Mouse (Mus musculus): ENCODE measurements around the gene Pold2. TPM values are rescaled to one million over a fixed set of nuclear protein-coding genes. Genes with fewer than 3 reads are reported as not detected.
A peak's percentile ranks its signal among the peaks of the same experiment; 100 is the strongest.
"Not testable (repeated sequence)": the region's sequence is repeated elsewhere in the genome, so short reads cannot be mapped to it uniquely, and the experiment has no call there.

The Pold2 gene
- polyA plus RNA-seq, 1 experiment from 2014 or later, result 138 TPM

- ATAC-seq (ENCODE audit: insufficient number of reproducible peaks, insufficient read depth, low FRiP score, low TSS enrichment, low read depth), result no peak
- 20% methylated on average over 10 of the region's 10 CpGs for whole genome bisulfite sequencing
- Histone ChIP-seq H3K4me3 (no peak overlapping the region), H3K27ac (no peak overlapping the region), H3K4me2 (peak overlapping the region; percentile 28), H3K9me3 (no peaks in the 10 kb centered on the region), H3K36me3 (no peaks in the 10 kb centered on the region), H3K9ac (no peak overlapping the region), H3K27me3 (peaks cover 17% of the 10 kb centered on the region), H3K4me1 (peaks cover 41% of the 10 kb centered on the region)
Observed at GRCm38 (mm10) chr11:5897839-5898238, 19.7 kb upstream of the Pold2 start.

GRCm38 (mm10) chr11:5897230-5897629 is 19.1 kb upstream of the Pold2 start:
- WGBS, result 13% methylated on average over 16 of the region's 16 CpGs
- H3K4me1 ChIP-seq, result peaks cover 41% of the 10 kb centered on the region
- no peak overlapping the region for H3K9ac ChIP-seq
- no peak for ATAC-seq (ENCODE audit: insufficient number of reproducible peaks, insufficient read depth, low FRiP score, low TSS enrichment, low read depth)
- H3K4me3 ChIP-seq, result no peak overlapping the region
- H3K9me3 ChIP-seq, result no peaks in the 10 kb centered on the region
- peaks cover 17% of the 10 kb centered on the region for H3K27me3 ChIP-seq
- H3K4me2 ChIP-seq, result peak overlapping the region; percentile 28; the same call in 1 of the 2 replicates
- H3K27ac ChIP-seq, result no peak overlapping the region
- H3K36me3 ChIP-seq, result no peaks in the 10 kb centered on the region

GRCm38 (mm10) chr11:5893807-5894206 is 15.7 kb upstream of the Pold2 start:
- Histone ChIP-seq H3K9ac (no peak overlapping the region), H3K36me3 (no peaks in the 10 kb centered on the region), H3K27ac (no peak overlapping the region), H3K4me1 (peaks cover 43% of the 10 kb centered on the region), H3K4me2 (no peak overlapping the region), H3K9me3 (no peaks in the 10 kb centered on the region), H3K4me3 (no peak overlapping the region), H3K27me3 (peaks cover 17% of the 10 kb centered on the region)
- ATAC-seq (ENCODE audit: insufficient number of reproducible peaks, insufficient read depth, low FRiP score, low TSS enrichment, low read depth), result no peak
- WGBS, result 62% methylated on average over 6 of the region's 6 CpGs

- no peak overlapping the region for H3K27ac ChIP-seq
- no peaks in the 10 kb centered on the region for H3K9me3 ChIP-seq
- H3K27me3 ChIP-seq, result peaks cover 11% of the 10 kb centered on the region
- no peaks in the 10 kb centered on the region for H3K36me3 ChIP-seq
- peaks cover 38% of the 10 kb centered on the region for H3K4me1 ChIP-seq
- ATAC-seq (ENCODE audit: insufficient number of reproducible peaks, insufficient read depth, low FRiP score, low TSS enrichment, low read depth), result no peak
- H3K4me2 ChIP-seq, result no peak overlapping the region
- H3K9ac ChIP-seq, result peak overlapping the region; percentile 40; the same call in 1 of the 2 replicates
- no peak overlapping the region for H3K4me3 ChIP-seq
- WGBS, result 34% methylated on average over 4 of the region's 4 CpGs
Observed at GRCm38 (mm10) chr11:5892810-5893368, 14.8 kb upstream of the Pold2 start.

- Histone ChIP-seq H3K27ac (no peak overlapping the region), H3K4me3 (no peak overlapping the region), H3K36me3 (no peaks in the 10 kb centered on the region), H3K9ac (peak overlapping the region; percentile 40; the same call in 1 of the 2 replicates), H3K4me2 (no peak overlapping the region), H3K27me3 (peaks cover 6% of the 10 kb centered on the region), H3K4me1 (peaks cover 31% of the 10 kb centered on the region), H3K9me3 (no peaks in the 10 kb centered on the region)
- no peak for ATAC-seq (ENCODE audit: insufficient number of reproducible peaks, insufficient read depth, low FRiP score, low TSS enrichment, low read depth)
- WGBS, result 53% methylated on average over 8 of the region's 8 CpGs
Observed at GRCm38 (mm10) chr11:5892151-5892591, 14.1 kb upstream of the Pold2 start.

- not testable (repeated sequence) for ATAC-seq (ENCODE audit: insufficient number of reproducible peaks, insufficient read depth, low FRiP score, low TSS enrichment, low read depth); H3K9ac ChIP-seq; H3K4me3 ChIP-seq; H3K27me3 ChIP-seq; H3K4me2 ChIP-seq; H3K9me3 ChIP-seq; H3K36me3 ChIP-seq
- WGBS, result 43% methylated on average over 5 of the region's 5 CpGs
- Histone ChIP-seq H3K4me1 (peaks cover 25% of the 10 kb centered on the region), H3K27ac (0 out of 2 replicates have a peak overlapping the region, but pooled peaks have one; percentile 16)
Observed at GRCm38 (mm10) chr11:5888563-5888962, 10.5 kb upstream of the Pold2 start.

- Histone ChIP-seq H3K4me3 (no peak overlapping the region), H3K27me3 (no peaks in the 10 kb centered on the region), H3K27ac (no peak overlapping the region), H3K9ac (no peak overlapping the region), H3K9me3 (no peaks in the 10 kb centered on the region), H3K4me1 (peaks cover 18% of the 10 kb centered on the region), H3K4me2 (no peak overlapping the region), H3K36me3 (no peaks in the 10 kb centered on the region)
- ATAC-seq (ENCODE audit: insufficient number of reproducible peaks, insufficient read depth, low FRiP score, low TSS enrichment, low read depth), result no peak
- 51% methylated on average over 5 of the region's 5 CpGs for WGBS
Observed at GRCm38 (mm10) chr11:5887250-5887649, 9.2 kb upstream of the Pold2 start.

GRCm38 (mm10) chr11:5886187-5886586 is 8.1 kb upstream of the Pold2 start:
- Histone ChIP-seq H3K36me3 (no peaks in the 10 kb centered on the region), H3K9ac (no peak overlapping the region), H3K27ac (no peak overlapping the region), H3K27me3 (no peaks in the 10 kb centered on the region), H3K4me1 (peaks cover 14% of the 10 kb centered on the region), H3K4me3 (no peak overlapping the region), H3K4me2 (no peak overlapping the region), H3K9me3 (no peaks in the 10 kb centered on the region)
- ATAC-seq (ENCODE audit: insufficient number of reproducible peaks, insufficient read depth, low FRiP score, low TSS enrichment, low read depth), result no peak
- 18% methylated on average over 9 of the region's 9 CpGs for WGBS

GRCm38 (mm10) chr11:5882518-5882917 is 4.4 kb upstream of the Pold2 start:
- H3K4me3 ChIP-seq, result no peak overlapping the region
- no peaks in the 10 kb centered on the region for H3K27me3 ChIP-seq
- H3K27ac ChIP-seq, result no peak overlapping the region
- no peaks in the 10 kb centered on the region for H3K9me3 ChIP-seq
- ATAC-seq (ENCODE audit: insufficient number of reproducible peaks, insufficient read depth, low FRiP score, low TSS enrichment, low read depth), result no peak
- WGBS, result 74% methylated on average over 8 of the region's 8 CpGs
- no peak overlapping the region for H3K9ac ChIP-seq
- no peak overlapping the region for H3K4me2 ChIP-seq
- H3K36me3 ChIP-seq, result no peaks in the 10 kb centered on the region; the same call in 1 of the 2 replicates
- peaks cover 9% of the 10 kb centered on the region for H3K4me1 ChIP-seq

GRCm38 (mm10) chr11:5879905-5880304 is 1.8 kb upstream of the Pold2 start:
- 60% methylated on average over 5 of the region's 5 CpGs for WGBS
- Histone ChIP-seq H3K9ac (no peak overlapping the region), H3K4me3 (no peak overlapping the region), H3K4me1 (peaks cover 25% of the 10 kb centered on the region), H3K9me3 (no peaks in the 10 kb centered on the region), H3K4me2 (no peak overlapping the region), H3K27ac (no peak overlapping the region), H3K36me3 (peaks cover 17% of the 10 kb centered on the region), H3K27me3 (no peaks in the 10 kb centered on the region)
- no peak for ATAC-seq (ENCODE audit: insufficient number of reproducible peaks, insufficient read depth, low FRiP score, low TSS enrichment, low read depth)

GRCm38 (mm10) chr11:5878661-5879060 is 569 bp upstream of the Pold2 start:
- no peaks in the 10 kb centered on the region for H3K9me3 ChIP-seq
- 43% methylated on average over 8 of the region's 8 CpGs for WGBS
- H3K27ac ChIP-seq, result peak overlapping the region; percentile 91
- peak overlapping the region; percentile 66 for H3K4me3 ChIP-seq
- peak overlapping the region; percentile 77 for H3K4me2 ChIP-seq
- peaks cover 29% of the 10 kb centered on the region for H3K36me3 ChIP-seq
- peak overlapping the region; percentile 82 for H3K9ac ChIP-seq
- no peaks in the 10 kb centered on the region for H3K27me3 ChIP-seq
- peaks cover 25% of the 10 kb centered on the region for H3K4me1 ChIP-seq
- ATAC-seq (ENCODE audit: insufficient number of reproducible peaks, insufficient read depth, low FRiP score, low TSS enrichment, low read depth), result no peak

- peak overlapping the region; percentile 28; the same call in 1 of the 2 replicates for H3K27ac ChIP-seq
- no peaks in the 10 kb centered on the region for H3K9me3 ChIP-seq
- peak overlapping the region; percentile 66 for H3K4me3 ChIP-seq
- peak overlapping the region; percentile 77 for H3K4me2 ChIP-seq
- WGBS, result 2% methylated on average over 5 of the region's 5 CpGs
- H3K27me3 ChIP-seq, result no peaks in the 10 kb centered on the region
- ATAC-seq (ENCODE audit: insufficient number of reproducible peaks, insufficient read depth, low FRiP score, low TSS enrichment, low read depth), result no peak
- H3K4me1 ChIP-seq, result peaks cover 25% of the 10 kb centered on the region
- H3K36me3 ChIP-seq, result peaks cover 42% of the 10 kb centered on the region
- peak overlapping the region; percentile 82 for H3K9ac ChIP-seq
Observed at GRCm38 (mm10) chr11:5877421-5877820, 671 bp downstream of the Pold2 start.

Measured in embryonic facial prominence, embryonic 13.5 days (tissue).